Mouse (Mus musculus) yolk sac, embryonic 10.5 days (tissue): ENCODE results near the gene Golph3l.

ENCODE experiments used
- DNase-seq: peaks from one replicate; pipeline ENCODE4 v3.0.0-alpha.2; 2017; ENCODE audit warnings: low spot score

Gene Golph3l

DNA sequence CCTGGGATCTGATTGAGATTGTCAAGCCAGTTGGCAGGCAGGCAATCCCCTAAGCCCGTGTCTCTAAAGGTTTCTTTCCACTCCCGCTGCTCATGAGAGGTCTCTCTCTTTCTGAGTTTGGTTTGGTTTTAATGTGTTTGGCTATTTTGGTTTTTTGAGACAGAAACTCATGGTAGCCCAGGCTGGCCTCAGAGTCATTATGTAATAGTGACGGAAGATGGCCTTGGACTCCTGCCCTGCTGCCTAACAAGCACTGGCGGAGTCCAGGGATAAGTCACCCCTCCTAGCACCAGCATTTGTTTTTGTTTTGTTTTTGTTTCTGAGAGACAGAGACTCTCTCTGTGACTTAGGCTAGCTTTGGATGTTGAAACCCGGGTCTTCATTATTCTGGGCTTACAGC is 66.7 kb downstream of the Golph3l start:
- no peak for DNase-seq

DNA sequence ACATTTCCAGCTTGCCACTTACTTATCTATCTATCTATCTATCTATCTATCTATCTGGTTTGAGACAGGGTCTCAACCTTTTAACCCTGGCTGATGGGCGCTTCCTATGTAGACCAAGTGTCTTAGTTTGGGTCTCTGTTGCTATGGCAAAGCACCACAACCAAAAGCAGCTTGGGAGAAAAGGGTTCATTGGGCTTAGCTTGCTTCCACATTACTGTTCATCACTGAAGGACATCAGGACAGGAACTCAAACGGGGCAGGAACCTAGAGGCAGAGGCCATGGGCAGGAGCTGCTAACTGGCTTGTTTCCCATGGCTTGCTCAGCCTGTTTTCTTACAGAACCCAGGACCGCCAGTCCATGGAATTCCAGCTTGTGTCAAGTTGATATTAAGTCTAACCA is 68.4 kb downstream of the Golph3l start:
- DNase-seq = no peak

DNA sequence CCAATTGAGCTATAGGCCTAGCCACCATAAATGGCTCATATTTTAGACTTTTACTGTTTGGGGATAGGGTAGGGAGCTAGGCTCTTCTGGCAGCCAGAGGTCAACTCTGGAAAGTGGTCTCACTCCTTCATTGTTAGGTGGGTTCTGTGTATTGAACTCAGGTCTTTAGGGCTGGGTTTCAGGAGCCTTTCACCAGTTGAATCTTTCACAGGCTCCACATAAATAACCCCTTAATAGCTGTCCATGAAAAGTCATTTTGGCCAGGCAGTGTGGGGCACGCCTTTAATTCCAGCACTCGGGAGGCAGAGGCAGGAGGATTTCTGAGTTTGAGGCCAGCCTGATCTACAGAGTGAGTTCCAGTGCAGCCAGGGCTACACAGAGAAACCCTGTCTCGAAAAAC is 69.0 kb downstream of the Golph3l start:
- no peak for DNase-seq

DNA sequence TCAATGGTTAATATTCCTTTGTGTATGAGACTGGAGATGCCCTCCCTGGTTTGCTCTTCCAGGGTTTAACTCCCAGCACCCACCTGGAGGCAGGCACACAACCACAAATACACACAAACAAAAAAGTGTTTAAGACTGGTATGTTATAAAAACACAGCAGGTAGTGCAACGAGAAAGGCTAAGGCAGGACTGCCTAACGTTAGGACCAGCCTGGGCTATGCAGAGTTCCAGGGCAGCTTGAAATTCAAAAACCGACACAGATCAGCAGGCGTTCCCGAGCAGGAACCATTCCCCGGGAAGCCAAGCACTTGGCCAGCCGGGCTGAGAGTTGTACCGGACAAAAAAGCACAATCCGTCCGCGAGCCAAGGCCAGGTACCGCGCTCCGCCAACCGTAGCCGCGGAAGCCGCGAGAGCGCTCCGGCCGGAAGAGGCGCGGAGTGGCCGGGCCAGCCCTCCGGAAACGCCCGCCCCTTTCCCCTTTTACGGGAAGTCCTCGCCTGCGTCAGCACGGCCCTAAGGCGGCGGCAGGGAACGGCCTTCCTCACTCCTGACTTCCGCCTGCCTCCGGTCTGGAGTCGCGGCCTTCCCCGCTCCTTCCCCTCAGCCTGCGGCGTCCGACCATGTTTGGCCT is 69.6 kb downstream of the Golph3l start, which contains the start of gene Mcl1:
Gene Mcl1 (plus strand): TSS at position 553 of the 632 bp plus-strand sequence.
- DNase-seq = peak; percentile 95

DNA sequence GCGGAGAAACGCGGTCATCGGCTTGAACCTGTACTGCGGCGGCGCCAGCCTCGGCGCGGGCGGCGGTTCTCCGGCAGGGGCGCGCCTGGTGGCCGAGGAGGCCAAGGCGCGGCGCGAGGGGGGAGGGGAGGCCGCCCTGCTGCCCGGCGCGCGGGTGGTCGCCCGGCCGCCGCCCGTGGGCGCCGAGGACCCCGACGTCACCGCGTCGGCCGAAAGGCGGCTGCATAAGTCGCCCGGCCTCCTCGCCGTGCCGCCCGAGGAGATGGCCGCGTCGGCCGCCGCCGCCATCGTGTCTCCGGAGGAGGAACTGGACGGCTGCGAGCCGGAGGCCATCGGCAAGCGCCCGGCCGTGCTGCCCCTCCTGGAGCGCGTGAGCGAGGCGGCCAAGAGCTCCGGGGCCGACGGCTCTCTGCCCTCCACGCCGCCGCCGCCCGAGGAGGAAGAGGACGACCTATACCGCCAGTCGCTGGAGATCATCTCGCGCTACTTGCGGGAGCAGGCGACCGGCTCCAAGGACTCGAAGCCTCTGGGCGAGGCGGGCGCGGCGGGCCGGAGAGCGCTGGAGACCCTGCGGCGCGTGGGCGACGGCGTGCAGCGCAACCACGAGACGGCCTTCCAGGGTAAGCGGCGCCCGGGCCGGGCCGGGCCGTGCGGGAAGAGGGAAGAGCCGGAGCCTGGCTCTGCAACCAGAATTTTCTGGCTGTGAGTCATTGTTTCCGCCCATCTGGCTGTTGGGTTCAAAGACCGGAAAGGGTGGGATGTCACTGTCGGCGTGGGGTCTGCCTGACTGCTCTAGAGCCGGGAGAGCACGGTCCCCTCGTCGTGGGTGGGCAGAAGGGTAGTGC is 70.4 kb downstream of the Golph3l start:
- peak; percentile 83 for DNase-seq

DNA sequence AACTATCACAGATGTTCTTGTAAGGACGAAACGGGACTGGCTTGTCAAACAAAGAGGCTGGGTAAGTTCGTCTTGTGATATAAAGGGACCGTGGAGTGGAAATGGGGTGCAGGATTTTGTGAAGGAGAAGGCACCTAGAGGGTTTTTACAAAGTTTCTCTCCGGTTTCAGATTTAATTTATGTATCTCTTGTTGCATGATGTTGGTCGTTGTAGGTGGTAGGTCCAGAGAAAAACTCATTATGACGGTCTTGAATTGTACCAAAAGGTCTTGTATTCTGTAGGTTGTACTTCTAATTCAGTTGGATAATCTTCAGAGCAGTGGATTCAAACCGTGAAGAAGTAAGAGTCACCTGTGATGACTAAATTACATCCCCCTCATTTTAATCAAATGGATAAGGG is 71.2 kb downstream of the Golph3l start:
- DNase-seq = no peak

DNA sequence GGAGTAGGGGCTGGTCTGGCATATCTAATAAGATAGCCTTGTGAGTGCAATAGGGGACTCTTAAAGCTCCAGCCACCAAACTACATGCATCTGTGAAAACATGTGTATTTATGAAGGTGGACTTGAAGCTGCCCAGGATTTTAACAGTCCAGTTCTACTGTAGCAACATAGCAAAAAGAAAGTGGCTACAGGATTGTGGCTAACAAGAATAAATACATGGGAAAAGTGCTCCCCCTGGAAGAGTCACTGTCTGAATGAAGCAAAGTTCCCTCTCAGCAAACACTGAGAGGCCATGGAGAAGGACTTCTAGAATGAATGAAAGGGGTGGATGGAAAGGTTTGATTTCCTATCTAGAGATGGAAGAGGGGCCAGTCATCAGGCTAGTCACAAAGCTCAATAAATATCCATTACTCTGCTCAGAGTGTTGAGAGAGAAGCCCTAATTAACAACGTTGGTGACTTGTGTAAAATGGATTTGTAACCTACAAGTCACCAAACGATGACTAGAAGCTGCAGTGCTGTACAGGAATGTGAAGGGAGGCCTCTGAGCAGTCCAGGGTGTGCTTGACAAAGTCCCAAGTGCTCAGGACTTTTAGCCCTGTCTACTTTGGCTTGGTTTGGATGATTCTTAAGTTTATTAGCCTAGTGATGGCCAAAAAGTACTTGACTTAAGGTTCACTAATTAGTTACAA is 72.2 kb downstream of the Golph3l start:
- DNase-seq = no peak

DNA sequence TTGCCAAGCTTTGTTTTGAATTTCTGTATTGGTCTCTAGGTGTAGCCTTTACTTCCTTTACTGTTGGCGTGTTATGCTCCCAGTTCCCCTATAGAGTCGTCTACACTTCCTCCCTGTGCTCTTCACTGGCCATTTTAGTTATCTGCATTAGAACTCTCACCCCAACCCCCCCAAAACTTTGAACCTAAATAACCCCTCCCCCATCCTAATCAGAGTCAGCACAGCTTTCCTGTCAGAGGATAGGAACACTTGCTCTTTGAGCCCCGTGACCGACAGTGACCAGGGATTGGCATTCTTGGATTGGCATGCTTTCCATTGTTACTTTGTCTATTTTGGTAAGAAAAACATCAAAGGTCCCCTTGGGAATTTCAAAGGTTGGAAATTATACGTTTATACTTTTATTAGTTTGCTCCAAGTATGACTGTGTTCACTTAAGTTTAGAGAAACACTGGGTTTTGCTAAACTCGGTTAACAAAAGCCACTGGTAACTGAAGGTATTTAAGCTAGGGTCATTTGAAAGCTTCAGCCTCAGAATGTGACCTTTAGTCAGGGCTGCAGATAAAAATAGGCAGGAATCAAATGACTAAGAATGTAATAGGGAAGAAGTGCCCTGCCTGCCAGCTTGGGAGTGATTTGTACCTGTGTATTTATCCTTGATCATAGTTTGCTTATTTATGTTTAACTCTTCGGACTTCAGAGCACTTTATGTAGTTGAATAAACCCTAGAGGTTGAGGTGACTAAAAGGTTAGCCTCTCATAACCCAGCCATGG is 73.4 kb downstream of the Golph3l start:
- peak; percentile 64 for DNase-seq

DNA sequence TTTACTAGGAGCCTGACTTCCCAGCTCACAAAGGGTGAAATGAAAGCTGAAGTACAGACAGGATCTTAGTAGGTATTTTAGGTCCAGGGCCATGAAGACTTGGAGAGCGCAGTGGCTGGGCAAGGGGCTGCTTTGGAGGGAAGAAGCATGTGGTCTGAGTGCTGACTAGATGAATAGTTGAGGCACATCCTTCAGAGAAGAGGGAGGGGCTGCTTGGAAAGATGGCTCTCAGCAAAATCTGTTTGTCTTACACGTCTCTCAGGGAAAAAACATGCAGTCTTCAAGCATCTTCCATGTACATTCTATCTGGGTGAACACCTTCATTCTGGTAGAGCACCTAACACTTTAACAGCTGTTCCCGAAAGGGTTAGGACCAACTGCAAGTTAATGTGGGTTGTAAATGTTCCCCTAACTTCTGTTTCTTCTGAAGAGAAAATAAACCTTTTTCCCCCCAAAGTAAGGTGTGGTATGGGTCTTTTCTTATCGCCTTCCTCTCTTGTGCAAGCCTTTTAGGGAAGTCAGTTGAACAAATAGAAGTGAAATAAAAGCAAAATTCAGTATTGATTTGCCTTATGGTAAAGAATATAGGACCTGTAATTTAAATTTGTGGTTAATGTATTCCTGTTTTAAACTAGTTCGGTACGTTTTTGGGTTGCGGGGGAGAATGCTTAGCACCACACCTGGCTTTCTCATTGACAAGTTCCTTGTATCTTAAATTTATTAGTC is 74.2 kb downstream of the Golph3l start:
- no peak for DNase-seq

DNA sequence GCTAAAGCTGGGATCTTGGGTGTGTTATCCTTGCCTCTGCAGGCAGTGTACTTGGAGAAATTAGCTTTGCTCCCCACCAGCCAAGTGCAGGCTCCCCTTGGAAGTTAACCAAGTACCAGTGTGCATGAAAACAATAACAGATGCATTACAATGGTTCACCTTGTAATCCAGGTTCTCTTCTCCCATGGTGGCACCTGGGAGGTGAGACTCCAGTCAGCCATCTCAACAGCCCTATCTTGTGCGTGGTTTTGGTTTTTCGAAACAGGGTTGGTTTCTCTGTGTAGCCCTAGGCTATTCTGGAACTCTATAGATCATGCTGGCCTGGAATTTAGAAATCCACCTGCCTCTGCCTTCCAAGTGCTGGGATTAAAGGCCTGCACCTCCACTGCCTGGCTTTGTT is 74.8 kb downstream of the Golph3l start:
- DNase-seq = no peak

DNA sequence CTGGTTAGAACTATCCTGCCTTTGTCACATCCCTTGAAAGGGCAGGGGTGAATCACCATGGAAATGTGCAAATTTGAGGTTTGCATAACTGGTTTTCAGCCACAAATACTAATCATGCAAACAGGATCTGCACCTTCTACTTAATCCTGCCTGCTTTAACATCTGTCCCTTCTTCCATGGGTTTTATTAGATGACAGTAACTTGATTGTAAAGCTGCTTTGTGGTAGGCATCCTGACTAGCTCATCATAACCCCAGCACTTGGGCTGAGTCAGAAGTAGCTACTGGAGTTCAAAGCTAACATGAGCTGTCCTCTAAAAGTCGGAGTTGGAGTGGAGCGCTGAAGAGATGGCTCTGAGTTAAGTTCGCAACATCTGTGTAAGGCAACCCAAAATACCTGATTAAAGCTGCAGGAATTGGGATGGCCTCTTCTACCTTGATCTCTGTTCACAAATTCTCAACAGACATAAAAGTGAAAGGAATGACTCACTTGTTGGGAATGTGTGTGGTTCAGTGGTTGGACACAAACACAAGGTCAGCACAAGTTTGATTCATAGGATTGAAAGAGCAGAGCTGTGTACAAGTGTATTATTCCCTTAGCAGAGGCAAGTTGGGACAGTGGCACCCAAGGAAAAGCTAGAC is 75.4 kb downstream of the Golph3l start:
- DNase-seq = no peak

DNA sequence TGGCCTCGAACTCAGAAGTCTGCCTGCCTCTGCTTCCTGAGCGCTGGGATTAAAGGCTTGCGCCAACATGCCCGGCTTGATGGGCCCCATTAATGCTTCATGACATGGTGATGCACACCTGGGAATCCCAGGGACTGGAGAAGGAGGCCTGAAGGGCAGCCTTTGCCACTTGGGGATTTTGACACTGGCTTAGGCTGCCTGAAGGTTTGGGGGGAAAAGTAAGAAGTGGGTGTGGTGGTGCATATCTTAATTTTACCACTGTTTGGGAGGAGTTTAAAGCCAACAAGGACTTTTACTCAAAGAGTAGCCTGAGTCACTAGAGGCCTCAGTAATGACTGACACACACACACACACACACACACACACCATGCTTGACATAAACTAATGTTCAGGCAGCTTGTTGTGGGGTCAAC is 76.2 kb downstream of the Golph3l start:
- DNase-seq = no peak

DNA sequence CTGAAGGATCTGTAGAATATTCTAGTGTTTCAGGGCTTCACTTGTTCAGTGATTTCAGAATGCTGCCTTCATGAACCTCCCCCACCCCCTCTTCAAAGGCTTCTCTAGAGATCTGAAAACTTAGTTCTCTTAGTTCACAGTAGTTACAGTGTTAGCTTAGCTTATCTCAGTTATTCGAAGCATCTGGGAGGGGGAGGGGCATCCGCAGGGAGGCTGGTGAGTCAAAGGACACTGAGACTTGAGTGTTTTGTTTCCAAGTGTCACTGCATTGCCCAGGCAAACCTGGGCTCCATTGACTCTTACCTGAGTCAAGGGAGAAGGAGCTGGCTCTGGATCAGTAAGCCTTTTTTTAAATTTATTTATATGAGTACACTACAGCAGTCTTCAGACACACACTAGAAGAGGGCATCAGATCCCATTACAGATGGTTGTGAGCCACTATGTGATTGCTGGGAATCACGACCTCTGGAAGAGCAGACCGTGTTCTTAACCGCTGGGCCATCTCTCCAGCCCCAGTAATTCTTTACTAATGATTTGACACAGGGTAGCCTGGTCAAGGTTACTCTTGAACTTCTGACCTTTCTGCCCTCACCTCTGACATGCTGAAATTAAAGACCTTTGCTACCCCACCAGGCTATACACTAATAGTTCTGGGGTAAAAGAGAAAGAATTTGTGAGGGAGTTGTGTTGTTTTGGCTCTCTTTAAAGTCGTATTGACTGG is 77.5 kb downstream of the Golph3l start:
- DNase-seq = peak; percentile 92

DNA sequence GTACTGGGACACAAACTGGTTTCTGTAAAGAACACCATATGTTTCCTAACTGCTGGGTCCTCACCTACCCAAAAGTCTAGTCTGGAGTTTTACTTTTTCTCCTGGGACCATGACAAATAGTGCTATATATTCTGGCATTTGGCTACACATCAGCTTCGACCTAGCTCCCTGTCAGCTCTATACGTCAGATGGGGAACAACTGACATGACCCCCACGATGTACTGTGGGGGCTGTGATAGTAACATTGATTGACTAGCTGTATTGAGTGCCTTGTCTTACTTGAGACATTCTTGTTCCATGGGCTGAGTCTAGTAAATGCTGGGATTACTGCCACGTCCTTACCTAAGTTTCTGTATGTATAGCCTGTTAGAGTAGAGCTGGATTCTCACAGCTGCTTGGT is 78.8 kb downstream of the Golph3l start:
- no peak for DNase-seq

DNA sequence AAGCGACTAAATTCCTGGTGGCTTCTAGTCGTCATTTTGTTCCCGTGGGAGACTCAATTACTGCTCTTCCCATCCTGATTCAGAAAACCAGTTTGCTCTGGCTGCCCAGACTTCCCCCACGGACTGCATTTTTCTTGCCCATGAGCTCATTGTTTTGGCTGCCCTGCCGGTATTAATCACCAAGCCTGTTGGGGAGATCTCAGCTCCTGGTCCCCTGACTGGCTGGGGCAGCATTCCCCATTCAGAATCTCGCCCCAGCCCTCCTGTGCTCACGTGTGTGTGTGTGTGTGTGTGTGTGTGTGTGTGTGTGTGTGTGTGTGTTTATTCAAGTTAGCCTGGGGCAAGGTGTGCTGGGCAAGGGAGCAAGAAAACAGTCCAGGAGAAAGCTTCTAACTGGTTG is 79.3 kb downstream of the Golph3l start:
- peak; percentile 60 for DNase-seq
